Mouse (Mus musculus): Measurements from ENCODE around the gene Sh3d21.

DNA sequence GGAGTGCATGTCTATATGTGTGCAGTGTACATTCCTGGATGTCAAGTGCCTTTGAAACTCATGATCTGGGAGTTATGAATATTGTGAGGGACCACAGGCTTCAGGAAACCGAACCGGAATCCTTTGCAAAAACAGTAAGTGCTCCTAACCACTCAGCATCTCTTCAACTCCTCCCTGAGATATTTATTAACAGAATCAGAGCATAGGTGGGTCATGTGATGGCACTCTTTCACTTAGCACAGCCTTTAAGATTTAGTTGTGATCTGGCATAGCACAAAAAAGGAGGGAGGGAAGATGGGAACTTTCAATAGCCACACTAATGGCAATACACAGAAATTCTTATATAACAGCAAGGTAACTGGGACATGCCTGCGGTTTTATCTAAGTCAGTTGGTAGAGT is 23.8 kb upstream of the Sh3d21 start:
- TF ChIP-seq CTCF (IDR thresholded peaks at IDR 0.05; ENCODE audit: borderline replicate concordance, insufficient read depth, low read length), result no peak
- TF ChIP-seq POLR2A (IDR thresholded peaks at IDR 0.05; ENCODE audit: low read depth, low read length), result no peak
